Mouse (Mus musculus) liver, adult 2 months (tissue): ENCODE data around the gene Pak1. TPM values are rescaled to one million over a fixed set of nuclear protein-coding genes. Genes with fewer than 3 reads are reported as not detected.
A peak's percentile ranks its signal among the peaks of the same experiment; 100 is the strongest.

Experiments
- DNase-seq: peaks from one replicate; pipeline ENCODE4 v3.0.0-alpha.2; 2011; ENCODE audit warnings: low read depth, low spot score; ENCODE audit errors: extremely low read depth
- H3K27ac ChIP-seq: fragments of 200-500 bp; replicated peaks from 2 replicates; pipeline ENCODE4 v1.5.1; 2012; ENCODE audit warnings: low read depth, mild to moderate bottlenecking, control low read depth, inconsistent platforms, low read length; ENCODE audit not compliant: insufficient read depth
- H3K27me3 ChIP-seq: fragments of 200-500 bp; 2 replicates; pipeline ENCODE4 v1.6.1; 2012; ENCODE audit warnings: mild to moderate bottlenecking, moderate library complexity, low read length, inconsistent platforms; ENCODE audit not compliant: control insufficient read depth, insufficient read depth
- H3K36me3 ChIP-seq: fragments of 200-500 bp; 2 replicates; pipeline ENCODE4 v1.6.1; 2012; ENCODE audit warnings: low read length, inconsistent platforms; ENCODE audit not compliant: control insufficient read depth, insufficient read depth
- H3K4me1 ChIP-seq: fragments of 200-500 bp; 2 replicates; pipeline ENCODE4 v1.6.1; 2011; ENCODE audit warnings: low read length; ENCODE audit not compliant: control insufficient read depth, insufficient read depth
- H3K4me3 ChIP-seq: fragments of 200-500 bp; 2 replicates; pipeline ENCODE4 v1.5.1; 2011; ENCODE audit warnings: low read depth, mild to moderate bottlenecking, control low read depth, low read length, moderate library complexity; ENCODE audit not compliant: insufficient read depth
- H3K79me2 ChIP-seq: fragments of 200-500 bp; 2 replicates; pipeline ENCODE4 v1.6.1; 2012; ENCODE audit warnings: inconsistent platforms, mild to moderate bottlenecking, low read length, moderate library complexity; ENCODE audit not compliant: control insufficient read depth, insufficient read depth
- H3K9ac ChIP-seq: fragments of 200-500 bp; 2 replicates; pipeline ENCODE4 v1.6.1; 2012; ENCODE audit warnings: low read depth, mild to moderate bottlenecking, control low read depth, inconsistent platforms, low read length
- CTCF ChIP-seq: fragments of 200-500 bp; IDR thresholded peaks from 2 replicates; pipeline ENCODE4 v1.5.1; 2011; ENCODE audit warnings: low read depth, low read length, control low read depth
- POLR2A ChIP-seq: fragments of 200-500 bp; IDR thresholded peaks from 2 replicates; pipeline ENCODE4 v1.6.1; 2011; ENCODE audit warnings: low read length, control low read depth; ENCODE audit not compliant: insufficient read depth; ENCODE audit errors: extremely low read depth
- WGBS: fragments of 180-500 bp; shearing (Covaris S2); methylation state at CpG from one replicate; pipeline ENCODE4 v1.1.7; 2018; 5-methylcytosine and 5-hydroxymethylcytosine counted together
- polyA plus RNA-seq: library from polyadenylated mRNA; depleted of rRNA; stranded (reverse); fragments of >200 nt; gene quantifications from 2 replicates; pipeline ENCODE4 v1.2.3, GENCODE M21; 2012
- total RNA-seq: library from RNA; depleted of rRNA; stranded (reverse); fragments of >200 nt; gene quantifications from 2 replicates; pipeline ENCODE4 v1.2.3, GENCODE M21; 2014

Gene Pak1
- total and polyA plus RNA-seq, 2 experiments, result 1.2 to 3.0 TPM

DNA sequence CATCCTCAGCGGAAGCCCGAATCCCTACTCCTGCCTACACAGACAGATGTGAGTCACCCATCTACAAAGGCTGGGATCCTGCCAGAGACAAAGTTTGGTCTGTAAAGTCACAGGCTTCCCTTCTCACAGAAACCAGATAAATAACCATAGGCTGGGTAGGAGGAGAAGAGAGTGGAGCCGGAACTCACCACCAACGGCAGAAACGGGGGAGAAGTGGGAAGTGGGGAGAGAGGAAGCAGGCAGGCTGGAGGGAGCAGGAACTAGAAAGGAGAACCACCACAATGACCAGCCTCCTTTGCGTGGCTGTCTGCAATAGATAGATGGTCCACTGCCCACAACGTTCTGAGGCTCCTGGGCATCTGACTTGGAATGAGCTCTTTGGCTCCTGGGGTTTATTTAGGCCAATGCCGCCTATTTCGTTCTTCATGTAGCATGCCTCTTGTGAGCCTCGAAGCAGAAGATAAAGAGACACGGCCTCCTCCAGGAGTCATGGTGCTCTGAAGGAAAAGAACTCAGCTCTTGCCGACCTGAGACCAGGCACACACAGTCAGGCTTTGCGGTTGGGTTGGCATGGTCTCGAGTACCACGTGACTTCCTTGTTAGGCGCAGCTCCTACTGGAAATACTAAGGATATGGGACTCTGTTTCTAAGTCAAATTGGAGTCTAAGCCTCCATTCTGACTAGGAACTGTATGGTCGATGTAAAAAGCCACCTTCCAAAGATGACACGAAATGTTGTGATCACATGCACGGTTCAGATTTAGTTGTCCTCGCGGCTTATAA lies 23.0 kb upstream of the Pak1 start:
- no peaks in the 10 kb centered on the region for H3K4me1 ChIP-seq
- TF ChIP-seq CTCF (no peak), POLR2A (no peak)
- H3K27me3 ChIP-seq, result no peaks in the 10 kb centered on the region
- 83% methylated on average over 21 of the region's 21 CpGs for WGBS
- no peaks in the 10 kb centered on the region for H3K36me3 ChIP-seq
- no peak overlapping the region for H3K4me3 ChIP-seq
- H3K27ac ChIP-seq, result no peak overlapping the region
- H3K9ac ChIP-seq, result no peak overlapping the region
- DNase-seq, result peak; percentile 26
- no peaks in the 10 kb centered on the region for H3K79me2 ChIP-seq

DNA sequence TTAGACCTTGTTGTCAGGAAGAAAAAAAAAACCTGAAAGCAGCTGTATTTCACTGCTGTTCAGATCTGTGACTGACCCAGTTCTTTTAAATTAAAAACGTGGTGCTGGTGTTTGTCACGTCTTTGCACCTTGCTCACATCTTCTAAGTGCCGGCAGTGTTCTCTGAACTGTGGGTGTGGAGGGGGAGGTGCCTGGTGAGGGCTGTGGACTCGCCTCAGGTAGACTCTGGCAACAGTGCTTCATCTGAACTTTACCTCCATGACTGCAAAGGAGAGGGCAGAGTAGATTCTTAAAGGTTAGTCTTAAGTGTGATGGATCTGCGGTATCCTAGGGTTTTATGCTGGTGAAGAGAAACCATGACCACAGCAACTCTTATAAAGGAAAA lies 22.4 kb upstream of the Pak1 start:
- DNase-seq, result no peak
- WGBS, result 82% methylated on average over 5 of the region's 5 CpGs
- Histone ChIP-seq H3K27me3 (no peaks in the 10 kb centered on the region), H3K9ac (no peak overlapping the region), H3K79me2 (no peaks in the 10 kb centered on the region), H3K36me3 (no peaks in the 10 kb centered on the region), H3K4me1 (no peaks in the 10 kb centered on the region), H3K27ac (no peak overlapping the region), H3K4me3 (no peak overlapping the region)
- TF ChIP-seq POLR2A (no peak), CTCF (no peak)

- Histone ChIP-seq H3K27me3 (no peaks in the 10 kb centered on the region), H3K9ac (no peak overlapping the region), H3K36me3 (no peaks in the 10 kb centered on the region), H3K4me3 (no peak overlapping the region), H3K27ac (no peak overlapping the region), H3K4me1 (0 out of 2 replicates have a peak, but pooled peaks cover 1% of the 10 kb centered on the region), H3K79me2 (no peaks in the 10 kb centered on the region)
- WGBS, result 81% methylated on average over 9 of the region's 9 CpGs
- TF ChIP-seq POLR2A, result no peak
- TF ChIP-seq CTCF, result no peak
- DNase-seq, result no peak
Observed at GRCm38 (mm10) chr7:97766406-97767166, 21.8 kb upstream of the Pak1 start.

DNA sequence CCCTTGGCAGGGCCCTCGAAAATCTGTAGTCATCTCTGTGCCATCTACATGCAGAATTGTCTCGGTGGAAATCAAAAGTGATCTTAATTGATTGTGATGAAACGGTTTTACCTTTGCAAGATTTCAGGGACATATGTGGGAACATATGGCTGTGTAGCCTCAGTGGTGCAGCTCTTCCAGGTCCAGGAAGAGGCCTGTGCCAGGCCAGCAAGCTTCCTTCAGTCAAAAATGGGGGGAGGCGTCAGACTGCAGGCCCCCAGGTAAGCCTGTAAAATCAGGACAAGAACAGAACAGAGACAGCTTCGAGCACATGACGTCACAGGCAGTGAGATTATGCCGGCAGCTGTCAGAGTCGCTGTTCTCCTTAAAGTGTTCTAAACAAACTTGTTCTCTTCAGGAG lies 20.5 kb upstream of the Pak1 start:
- Histone ChIP-seq H3K36me3 (no peaks in the 10 kb centered on the region), H3K4me3 (no peak overlapping the region), H3K27ac (no peak overlapping the region), H3K9ac (no peak overlapping the region), H3K79me2 (no peaks in the 10 kb centered on the region), H3K4me1 (0 out of 2 replicates have a peak, but pooled peaks cover 1% of the 10 kb centered on the region), H3K27me3 (no peaks in the 10 kb centered on the region)
- DNase-seq, result no peak
- WGBS, result 85% methylated on average over 8 of the region's 8 CpGs
- TF ChIP-seq CTCF, result no peak
- TF ChIP-seq POLR2A, result no peak

GRCm38 (mm10) chr7:97769020-97769419 lies 19.3 kb upstream of the Pak1 start:
- TF ChIP-seq POLR2A, result no peak
- TF ChIP-seq CTCF, result no peak
- Histone ChIP-seq H3K36me3 (no peaks in the 10 kb centered on the region), H3K79me2 (no peaks in the 10 kb centered on the region), H3K27ac (no peak overlapping the region), H3K27me3 (no peaks in the 10 kb centered on the region), H3K4me1 (0 out of 2 replicates have a peak, but pooled peaks cover 1% of the 10 kb centered on the region), H3K9ac (no peak overlapping the region), H3K4me3 (no peak overlapping the region)
- WGBS, result 91% methylated on average over 4 of the region's 4 CpGs
- DNase-seq, result no peak
